Mouse (Mus musculus) retina, adult 2 months (tissue): ENCODE data around the gene Gm5447.

Experiments used
- DNase-seq: peaks from one replicate; pipeline ENCODE4 v3.0.0-alpha.2; 2012; ENCODE audit warnings: low read depth, low spot score

The Gm5447 gene

GRCm38 (mm10) chr13:30986934-30987455, 13.0 kb downstream of the Gm5447 start:
- no peak for DNase-seq

- DNase-seq: no peak
Observed at GRCm38 (mm10) chr13:30987686-30988085, 13.7 kb downstream of the Gm5447 start.

GRCm38 (mm10) chr13:30989710-30990109, 15.7 kb downstream of the Gm5447 start:
- no peak for DNase-seq

- DNase-seq: no peak
Observed at GRCm38 (mm10) chr13:30990233-30990632, 16.2 kb downstream of the Gm5447 start.

GRCm38 (mm10) chr13:30993819-30994218, 19.8 kb downstream of the Gm5447 start:
- no peak for DNase-seq

GRCm38 (mm10) chr13:30994249-30994858, 20.4 kb downstream of the Gm5447 start:
- no peak for DNase-seq

- no peak for DNase-seq
Observed at GRCm38 (mm10) chr13:30997526-30998253, 23.7 kb downstream of the Gm5447 start.

- no peak for DNase-seq
Observed at GRCm38 (mm10) chr13:30999799-31000198, 25.8 kb downstream of the Gm5447 start.

- DNase-seq: no peak
Observed at GRCm38 (mm10) chr13:31004458-31004857, 30.5 kb downstream of the Gm5447 start.

- no peak for DNase-seq
Observed at GRCm38 (mm10) chr13:31004995-31005394, 31.0 kb downstream of the Gm5447 start.

GRCm38 (mm10) chr13:31017545-31017944, 43.5 kb downstream of the Gm5447 start:
- DNase-seq: no peak

- DNase-seq: no peak
Observed at GRCm38 (mm10) chr13:31021514-31021913, 47.5 kb downstream of the Gm5447 start.

GRCm38 (mm10) chr13:31021927-31022326, 47.9 kb downstream of the Gm5447 start:
- DNase-seq: no peak

GRCm38 (mm10) chr13:31023664-31024063, 49.7 kb downstream of the Gm5447 start:
- DNase-seq: no peak
